Mouse (Mus musculus) adrenal gland, adult 10 weeks (tissue): ENCODE results near the gene Csnk2a2. TPM values are rescaled to one million over a fixed set of nuclear protein-coding genes. Genes with fewer than 3 reads are reported as not detected.

Experiments
- polyA plus RNA-seq: library from polyadenylated mRNA; stranded (reverse); fragments of 350-450 nt; fragmentation: Illumina TruSeq; extraction: RNeasy Lipid Tissue Mini Kit (QIAGEN cat#74804); gene quantifications from one replicate; pipeline ENCODE4 v1.2.3, GENCODE M21; 2014; ENCODE audit warnings: low read depth, low replicate concordance

Csnk2a2 gene
- 234 TPM for polyA plus RNA-seq

GRCm38 (mm10) chr8:95490006-95490405, at the start of gene Csnk2a2:
Gene Csnk2a2 (minus strand): TSS chr8:95490039.

GRCm38 (mm10) chr8:95533584-95534387, 43.9 kb upstream of the Csnk2a2 start, which contains the start of gene Ccdc113:
Gene Ccdc113 (plus strand): TSS chr8:95534085.

GRCm38 (mm10) chr8:95434686-95435439, 55.0 kb downstream of the Csnk2a2 start, which contains the start of gene Cfap20:
Gene Cfap20 (minus strand): TSS chr8:95434869.

Other genes with a start within 250 kb of the Csnk2a2 start
- gene Cngb1, start 183.5 kb downstream of the Csnk2a2 start, polyA plus RNA-seq = 0.29 TPM
- not detected for gene Tepp, start 179.5 kb downstream of the Csnk2a2 start, polyA plus RNA-seq
- gene Zfp319, start 158.1 kb downstream of the Csnk2a2 start, polyA plus RNA-seq = 2.2 TPM
- 1.5 TPM for gene Usb1, start 157.8 kb downstream of the Csnk2a2 start, polyA plus RNA-seq
- 0.47 TPM for gene Mmp15, start 137.8 kb downstream of the Csnk2a2 start, polyA plus RNA-seq
- gene Cfap20, start 55.2 kb downstream of the Csnk2a2 start, polyA plus RNA-seq = 51.0 TPM
- 0.47 TPM for gene Ccdc113, start 44.0 kb upstream of the Csnk2a2 start, polyA plus RNA-seq
- gene Prss54, start 86.3 kb upstream of the Csnk2a2 start, polyA plus RNA-seq = not detected
- 5.7 TPM for gene Gins3, start 143.4 kb upstream of the Csnk2a2 start, polyA plus RNA-seq
- 8.2 TPM for gene Ndrg4, start 186.9 kb upstream of the Csnk2a2 start, polyA plus RNA-seq
- 18.7 TPM for gene Setd6, start 225.8 kb upstream of the Csnk2a2 start, polyA plus RNA-seq